Mouse (Mus musculus): Measurements from ENCODE around the gene Nxph1. TPM values are rescaled to one million over a fixed set of nuclear protein-coding genes. Genes with fewer than 3 reads are reported as not detected.

Nxph1 gene
- polyA plus RNA-seq, 1 experiment = not detected

- no peak for TF ChIP-seq GATA1 (IDR thresholded peaks at IDR 0.05; ENCODE audit: low read length)
Measured at GRCm38 (mm10) chr6:9042391-9042790, 94.2 kb downstream of the Nxph1 start.

DNA sequence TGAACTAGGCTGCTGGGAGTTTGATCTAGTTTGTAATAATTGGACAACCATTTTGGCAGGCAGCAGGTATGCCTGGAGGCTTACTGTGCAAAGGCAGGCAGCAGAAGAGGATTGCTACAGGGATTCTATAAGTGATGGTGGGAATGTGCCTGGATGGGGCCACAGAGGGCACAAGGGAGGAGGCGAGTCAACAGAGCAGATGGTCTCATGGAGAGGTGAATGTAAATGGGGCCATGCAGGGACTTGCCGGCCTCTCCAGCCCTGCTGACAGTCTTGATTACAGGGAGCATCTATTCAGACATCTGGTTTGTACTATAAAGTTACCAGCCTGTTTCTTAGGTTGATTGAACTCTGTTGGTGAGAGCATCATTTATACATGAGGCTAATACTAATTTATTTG lies 98.6 kb downstream of the Nxph1 start:
- no peak for TF ChIP-seq GATA1 (IDR thresholded peaks at IDR 0.05; ENCODE audit: low read length)

- no peak for TF ChIP-seq GATA1 (IDR thresholded peaks at IDR 0.05; ENCODE audit: low read length)
Measured at GRCm38 (mm10) chr6:9061261-9062105, 113.3 kb downstream of the Nxph1 start.

DNA sequence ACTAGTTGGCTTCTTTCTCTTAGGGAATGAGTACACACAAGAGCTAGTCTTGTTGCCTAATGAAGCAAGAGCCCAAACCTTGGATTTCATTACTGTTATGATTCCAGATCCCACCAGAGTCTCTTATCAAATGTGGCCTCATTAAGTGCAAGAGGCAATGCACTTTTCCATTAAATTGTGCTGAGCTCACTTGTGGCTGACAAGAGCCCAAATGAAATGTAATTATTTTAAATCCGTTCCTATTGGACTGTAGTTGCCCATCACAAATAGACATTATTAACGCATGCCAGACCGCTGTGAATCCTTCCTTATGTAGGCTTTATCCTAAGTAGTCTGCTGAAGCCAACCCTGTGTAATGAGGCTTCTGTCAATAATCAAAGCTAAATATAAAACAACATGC lies 118.2 kb downstream of the Nxph1 start:
- no peak for TF ChIP-seq GATA1 (IDR thresholded peaks at IDR 0.05; ENCODE audit: low read length)

- no peak for TF ChIP-seq GATA1 (IDR thresholded peaks at IDR 0.05; ENCODE audit: low read length)
Measured at GRCm38 (mm10) chr6:9069913-9070312, 121.7 kb downstream of the Nxph1 start.

- TF ChIP-seq GATA1 (IDR thresholded peaks at IDR 0.05; ENCODE audit: low read length) = no peak
Measured at GRCm38 (mm10) chr6:9076463-9076862, 128.2 kb downstream of the Nxph1 start.

GRCm38 (mm10) chr6:9077793-9078689 lies 129.8 kb downstream of the Nxph1 start:
- no peak for TF ChIP-seq GATA1 (IDR thresholded peaks at IDR 0.05; ENCODE audit: low read length)

DNA sequence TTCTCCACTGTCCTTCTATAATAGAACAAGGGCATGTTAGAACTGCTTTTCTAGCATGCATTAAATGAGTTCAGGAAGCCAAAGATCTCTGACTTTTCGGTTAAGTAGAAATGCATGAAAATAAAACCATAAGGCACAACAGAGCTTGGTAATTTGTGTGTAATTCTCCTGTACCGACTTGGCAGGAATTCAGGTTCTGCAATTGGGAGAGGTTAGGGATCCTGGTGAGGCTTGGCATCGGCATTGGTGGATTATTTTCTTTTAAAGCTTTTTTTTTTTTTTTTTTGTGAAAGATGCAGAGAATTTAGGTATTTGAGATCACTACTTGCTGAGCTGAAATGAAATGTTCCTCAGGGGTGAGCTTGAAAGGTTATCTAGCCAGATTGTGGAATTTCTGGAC lies 135.6 kb downstream of the Nxph1 start:
- TF ChIP-seq GATA1 (IDR thresholded peaks at IDR 0.05; ENCODE audit: low read length) = no peak

DNA sequence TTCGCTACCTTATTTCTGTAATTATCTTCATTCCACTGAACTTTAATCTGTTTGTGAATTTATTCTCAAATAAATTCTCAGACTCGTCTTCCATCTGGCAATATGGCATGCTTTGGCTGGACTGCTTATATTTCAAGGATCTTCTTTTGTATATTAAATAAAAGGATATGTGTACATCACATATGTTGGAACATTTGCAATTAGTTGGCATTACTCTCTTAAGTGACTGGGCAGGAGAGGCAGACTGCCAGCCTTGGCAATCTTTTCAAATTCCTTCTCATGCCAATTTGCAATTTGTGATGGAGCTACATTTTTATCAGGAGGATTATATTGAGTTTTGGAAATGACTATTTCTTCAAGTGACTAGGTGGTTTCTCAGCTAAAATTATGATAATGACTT lies 149.1 kb downstream of the Nxph1 start:
- no peak for TF ChIP-seq GATA1 (IDR thresholded peaks at IDR 0.05; ENCODE audit: low read length)

- no peak for TF ChIP-seq GATA1 (IDR thresholded peaks at IDR 0.05; ENCODE audit: low read length)
Measured at GRCm38 (mm10) chr6:9107366-9107765, 159.1 kb downstream of the Nxph1 start.

GRCm38 (mm10) chr6:9119136-9119535 lies 170.9 kb downstream of the Nxph1 start:
- TF ChIP-seq GATA1 (IDR thresholded peaks at IDR 0.05; ENCODE audit: low read length) = no peak

- TF ChIP-seq GATA1 (IDR thresholded peaks at IDR 0.05; ENCODE audit: low read length) = no peak
Measured at GRCm38 (mm10) chr6:9124321-9124914, 176.2 kb downstream of the Nxph1 start.

DNA sequence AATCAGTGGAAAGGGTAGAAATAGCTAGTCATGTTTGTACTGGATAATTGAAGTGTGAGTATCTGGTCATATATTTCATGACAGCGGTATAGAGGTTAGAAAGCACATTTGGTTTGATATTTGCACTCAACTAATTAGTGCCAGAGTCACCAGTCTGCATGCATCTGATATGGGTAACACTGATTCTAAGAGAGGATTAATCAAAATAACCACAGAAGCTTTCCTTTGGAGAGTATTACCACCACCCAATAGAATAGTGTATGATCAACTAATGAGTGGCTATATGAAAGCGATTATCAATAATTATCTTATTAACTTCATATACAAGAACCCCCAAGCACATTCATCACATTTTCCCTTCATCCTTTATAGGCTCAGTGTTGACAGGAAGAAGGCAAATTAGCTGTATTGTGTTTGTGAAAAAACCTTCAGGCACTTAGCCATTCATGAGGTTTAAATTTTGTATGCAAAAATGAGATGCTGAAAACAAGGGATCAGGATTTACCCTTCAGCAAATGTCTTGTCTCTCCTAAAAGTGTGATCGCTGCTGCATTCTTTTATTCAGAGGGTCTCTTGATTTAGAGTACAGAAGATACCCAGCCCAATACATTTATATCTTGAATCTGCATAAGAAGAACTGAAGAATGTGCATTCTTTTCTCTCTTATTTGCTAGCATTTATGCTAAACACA lies 185.5 kb downstream of the Nxph1 start:
- no peak for TF ChIP-seq GATA1 (IDR thresholded peaks at IDR 0.05; ENCODE audit: low read length)

GRCm38 (mm10) chr6:9147966-9148365 lies 199.7 kb downstream of the Nxph1 start:
- TF ChIP-seq GATA1 (IDR thresholded peaks at IDR 0.05; ENCODE audit: low read length) = no peak

GRCm38 (mm10) chr6:9149791-9150190 lies 201.6 kb downstream of the Nxph1 start:
- no peak for TF ChIP-seq GATA1 (IDR thresholded peaks at IDR 0.05; ENCODE audit: low read length)

Data from G1E-ER4 (cell line).